Mouse (Mus musculus): ENCODE data around the gene Tulp4.

- TF ChIP-seq CTCF (IDR thresholded peaks at IDR 0.05; ENCODE audit: borderline replicate concordance, control insufficient read depth, extremely low read depth, insufficient read depth, low read length, poor library complexity) (no peak), POLR2A (IDR thresholded peaks at IDR 0.05; ENCODE audit: control insufficient read depth, extremely low read depth, insufficient read depth, low read length, poor library complexity) (no peak)
Measured at GRCm38 (mm10) chr17:6083323-6083890, 22.8 kb upstream of the Tulp4 start.
